Mouse (Mus musculus) kidney, postnatal 4 days (tissue): ENCODE measurements around the gene Tmem54.

Source experiments
- DNase-seq, 2 experiments: peaks; one replicate each; pipeline ENCODE4 v3.0.0; 2021; ENCODE audit warnings: mixed read lengths in 2 of 2

Gene Tmem54

DNA sequence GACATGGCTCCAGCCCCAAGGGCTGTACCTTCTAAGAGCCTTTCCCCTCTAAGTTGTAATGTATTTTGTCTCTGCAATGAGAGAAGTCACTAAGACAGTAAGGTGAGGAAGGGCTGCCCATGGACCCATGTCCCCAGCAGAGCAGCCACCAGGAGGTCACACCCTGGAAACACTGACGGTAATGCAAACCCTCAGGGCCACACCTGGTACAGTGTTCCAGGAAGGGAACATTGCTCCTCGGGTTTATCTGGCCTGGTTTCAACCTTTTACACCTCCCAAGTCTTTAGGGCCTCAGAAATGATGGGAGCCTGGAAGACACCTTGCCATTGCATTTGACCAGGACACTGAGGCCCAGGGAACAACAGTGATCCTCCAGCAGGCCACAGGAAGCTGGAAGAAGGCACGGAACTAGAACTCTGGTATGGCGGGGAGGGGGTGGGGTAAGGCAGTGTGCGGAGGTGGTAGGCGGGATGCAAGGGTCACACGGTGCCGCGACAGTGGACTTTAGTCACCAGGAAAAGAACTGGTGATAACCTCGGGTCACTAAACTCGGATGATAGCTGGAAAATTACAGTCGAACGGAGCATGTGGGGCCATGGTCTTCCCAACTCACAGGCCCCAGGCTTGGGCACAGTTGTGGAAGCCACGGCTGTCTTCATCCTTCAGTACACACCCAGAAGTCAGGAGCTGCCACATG, 3.1 kb upstream of the Tmem54 start:
- DNase-seq, result no peak

DNA sequence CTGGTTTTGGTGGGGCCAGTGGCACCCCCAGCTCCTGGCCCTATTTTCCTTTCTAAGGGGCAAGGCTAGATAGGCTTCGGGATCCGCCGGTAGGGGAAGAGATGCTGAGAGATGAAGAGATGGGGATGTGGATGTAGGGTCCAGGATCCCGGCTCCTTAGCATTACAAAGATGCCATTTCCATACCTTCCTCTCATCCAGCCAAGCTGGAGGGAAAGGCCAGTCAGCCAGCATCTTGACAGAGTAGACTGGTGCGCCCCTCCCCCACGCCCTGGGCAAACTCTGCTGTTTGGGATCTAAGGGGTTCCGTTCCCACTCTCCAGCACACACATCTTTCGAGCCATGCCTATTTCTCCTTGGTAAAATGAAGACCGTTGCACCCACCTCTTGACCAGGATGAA, 725 bp downstream of the Tmem54 start:
- peak in 1 of 2 experiments; percentile 40 for DNase-seq

DNA sequence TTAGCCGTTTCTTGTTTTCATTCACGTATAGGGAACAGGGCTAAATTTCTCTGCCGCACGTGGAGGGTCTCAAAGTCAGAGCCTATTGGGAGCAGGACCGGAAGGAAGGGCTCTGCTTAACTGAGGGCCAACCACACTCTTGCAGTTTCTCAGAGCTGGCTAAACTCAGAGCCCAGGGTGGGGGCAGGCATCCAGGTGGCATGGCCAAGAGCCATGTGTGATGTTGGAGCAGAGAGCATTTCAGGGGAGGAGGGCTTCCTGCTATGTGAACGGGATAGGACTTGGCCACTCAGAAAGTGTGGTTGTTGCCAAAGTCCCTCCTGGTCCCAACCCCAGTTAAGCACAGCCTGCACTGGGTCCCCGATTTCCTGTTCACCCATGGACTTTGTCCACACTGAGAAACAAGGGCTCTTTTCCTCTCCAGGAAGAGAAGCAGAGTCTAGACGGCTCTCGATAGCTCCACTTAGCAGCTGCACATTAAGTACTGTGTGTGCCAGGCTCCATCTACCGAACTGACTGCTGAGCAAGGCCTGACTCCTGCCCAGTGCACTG, 2.1 kb downstream of the Tmem54 start:
- no peak for DNase-seq

DNA sequence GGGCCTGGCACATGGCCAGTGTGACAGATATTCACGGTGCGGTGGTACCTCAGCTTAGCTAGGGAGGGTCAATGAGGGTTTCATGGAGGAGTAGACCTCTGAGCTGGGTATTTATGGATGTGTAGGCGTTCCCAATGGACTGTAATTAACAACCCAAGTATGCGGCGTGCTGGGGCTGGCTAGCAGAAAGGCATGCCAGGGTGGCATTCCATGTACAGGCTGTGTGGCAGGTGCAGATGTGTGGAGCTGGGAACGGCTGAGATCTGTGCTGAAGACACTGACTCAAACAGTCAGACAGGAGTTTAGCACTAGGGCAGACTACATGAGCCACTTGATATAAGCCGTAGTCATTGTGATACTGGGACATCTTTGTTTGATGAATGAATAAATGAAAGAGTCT, 3.3 kb downstream of the Tmem54 start:
- DNase-seq, result peak; percentile 40 to 65

DNA sequence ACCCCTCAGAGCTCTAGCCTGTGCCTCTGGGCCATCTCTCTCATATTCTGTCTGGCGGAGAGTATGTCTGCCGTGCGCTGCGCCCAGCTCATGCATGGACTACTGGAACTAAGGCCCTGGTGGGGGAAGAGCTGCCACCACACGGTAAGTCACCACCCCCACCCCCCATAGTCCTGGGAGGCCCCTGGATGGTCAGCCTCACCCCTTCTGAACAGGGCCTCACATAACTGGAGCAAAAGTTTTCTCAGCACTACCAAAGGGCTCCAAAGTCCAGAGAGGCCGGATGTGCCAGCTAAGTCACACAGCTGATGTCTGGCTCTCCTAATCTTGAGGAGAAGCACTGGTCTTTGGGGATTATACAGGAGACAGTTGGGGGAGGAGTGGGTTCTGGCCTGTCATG, 5.5 kb downstream of the Tmem54 start:
- DNase-seq, result no peak

DNA sequence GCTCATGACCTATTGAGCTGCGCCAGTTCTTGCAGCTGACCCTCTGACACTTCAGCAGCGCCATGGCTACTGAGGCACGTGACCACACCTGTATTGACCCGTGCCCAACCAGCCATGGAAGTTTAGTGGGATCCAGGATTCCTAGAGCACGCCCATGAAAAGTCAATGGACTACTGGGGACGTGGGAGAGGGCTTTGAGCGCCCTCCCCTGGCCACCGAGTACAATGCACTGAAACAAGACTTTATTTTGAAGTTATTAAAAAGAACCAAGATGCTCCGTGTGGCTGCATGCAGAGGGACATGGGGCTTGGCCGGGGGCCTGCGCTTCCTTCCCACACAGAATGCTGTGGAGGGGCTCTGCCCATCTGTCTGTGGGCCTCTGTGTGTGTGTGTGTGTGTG, 6.0 kb downstream of the Tmem54 start:
- peak; percentile 44 to 64 for DNase-seq

DNA sequence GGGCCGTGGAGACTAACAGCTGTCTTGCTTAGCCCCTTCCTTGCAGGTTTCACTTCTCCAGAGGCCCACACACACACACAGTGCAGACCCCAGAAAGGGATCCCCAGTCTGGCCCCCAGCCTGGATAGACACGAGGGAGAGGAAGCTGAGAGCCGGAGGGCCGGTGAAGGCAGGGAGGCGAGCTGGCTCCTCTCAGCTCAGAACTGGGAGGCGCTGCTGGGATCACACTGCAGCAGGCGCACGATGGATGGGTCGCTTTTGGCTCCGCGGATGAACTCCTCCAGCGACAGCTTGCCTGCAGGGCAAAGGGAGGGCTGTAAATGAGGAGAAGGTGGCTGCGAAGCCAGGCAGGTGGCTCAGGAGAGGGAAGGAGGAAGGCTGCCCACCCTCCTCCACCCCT, 6.9 kb downstream of the Tmem54 start:
- peak in 1 of 2 experiments; percentile 40 for DNase-seq

DNA sequence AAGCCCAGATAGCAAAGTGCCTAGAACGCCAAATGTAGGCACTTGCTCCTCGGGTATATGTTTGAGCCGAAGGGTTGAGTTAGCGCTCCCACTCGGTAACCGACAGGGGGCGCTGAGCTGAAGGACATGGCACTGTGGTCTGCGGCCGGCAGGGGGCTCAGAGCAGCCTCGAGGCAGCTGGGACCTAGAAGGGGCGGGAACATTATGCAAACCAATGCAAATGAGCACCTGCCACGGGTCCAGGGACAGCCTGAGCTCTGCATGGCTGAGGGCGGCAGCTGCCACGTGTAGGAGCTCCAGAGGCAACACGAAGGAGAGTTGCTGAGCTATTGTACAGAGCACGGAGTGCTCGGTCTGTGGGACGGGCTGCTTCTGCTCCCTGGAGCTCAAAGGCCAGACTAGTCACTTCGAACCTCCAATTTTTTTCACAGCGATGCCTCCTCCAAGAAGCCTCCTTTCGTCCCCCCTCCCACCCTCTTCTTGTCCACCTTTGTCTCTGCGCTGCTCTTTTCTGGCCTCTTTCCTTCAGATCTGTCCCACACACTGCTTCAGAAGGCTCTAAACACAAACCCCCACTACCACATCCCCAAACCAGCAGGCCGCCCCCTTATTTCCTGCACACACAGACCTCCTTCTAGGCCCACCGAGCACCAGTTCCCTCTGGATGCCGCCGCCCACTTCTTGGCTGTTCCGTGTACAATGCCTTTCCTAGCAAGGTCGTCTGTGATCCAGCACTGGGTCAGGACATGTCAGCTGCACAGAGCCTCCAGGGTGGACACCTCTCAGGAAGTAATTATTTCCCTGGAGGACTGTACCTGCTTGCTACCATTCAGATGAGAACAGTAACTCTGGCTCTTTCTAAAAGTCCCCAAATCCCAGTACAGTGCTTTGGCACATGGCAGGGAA, 8.0 kb downstream of the Tmem54 start:
- peak; percentile 90 to 93 for DNase-seq

DNA sequence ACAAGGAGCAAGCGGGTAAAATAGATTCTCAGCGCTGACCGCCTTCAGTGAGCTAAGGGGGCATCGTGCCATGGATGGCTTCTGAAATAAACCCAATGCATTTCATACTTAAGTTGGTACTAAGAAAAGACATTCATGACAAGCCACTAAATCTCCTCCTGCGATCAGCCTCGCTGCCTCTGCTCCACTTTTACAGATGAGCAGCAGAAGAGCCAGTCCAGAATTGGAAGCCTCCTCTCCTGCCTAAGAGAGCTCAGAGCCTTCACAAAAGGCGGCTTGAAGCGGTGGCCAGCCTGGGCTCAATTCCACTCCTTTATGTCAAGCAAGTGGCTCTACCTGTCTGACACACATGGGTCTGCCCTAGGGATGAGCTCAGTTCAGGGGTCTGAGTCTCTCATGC, 11.4 kb downstream of the Tmem54 start:
- no peak for DNase-seq

DNA sequence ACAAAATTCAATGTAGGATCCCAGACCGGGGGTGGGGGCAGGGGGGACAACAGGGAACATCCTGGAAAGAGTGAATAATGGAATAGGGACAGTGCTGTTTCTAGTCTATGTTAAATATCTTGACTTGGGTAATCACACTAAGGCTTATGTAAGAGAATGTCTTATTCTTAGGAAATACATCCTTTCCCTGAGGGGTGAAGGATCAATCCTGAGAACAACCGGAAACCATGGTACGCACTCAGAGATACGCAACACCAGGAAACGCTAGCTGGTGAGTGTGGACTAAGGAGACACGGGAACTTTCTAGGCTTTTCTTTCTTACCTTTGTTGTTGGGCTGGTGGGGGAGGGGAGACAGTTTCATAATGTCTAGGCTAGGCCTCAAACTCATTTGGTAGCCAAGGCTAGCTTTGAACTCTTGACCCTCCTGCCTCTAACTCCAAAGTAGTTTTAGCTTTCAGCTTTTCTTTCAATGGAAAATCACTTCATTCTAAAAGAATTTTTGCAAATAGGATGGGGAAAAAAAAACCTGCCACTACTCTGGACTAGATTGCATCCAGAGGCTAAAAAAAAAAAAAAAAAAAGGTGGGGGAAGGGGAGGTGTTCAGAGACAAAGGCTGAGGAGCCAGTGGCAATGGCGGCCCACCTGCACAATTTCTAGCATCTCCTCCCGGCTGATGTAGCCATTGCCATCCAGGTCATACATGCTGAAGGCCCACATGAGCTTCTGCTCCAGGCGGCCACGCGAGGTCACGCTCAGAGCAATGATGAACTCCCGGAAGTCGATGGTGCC, 12.6 kb downstream of the Tmem54 start:
- DNase-seq, result no peak

DNA sequence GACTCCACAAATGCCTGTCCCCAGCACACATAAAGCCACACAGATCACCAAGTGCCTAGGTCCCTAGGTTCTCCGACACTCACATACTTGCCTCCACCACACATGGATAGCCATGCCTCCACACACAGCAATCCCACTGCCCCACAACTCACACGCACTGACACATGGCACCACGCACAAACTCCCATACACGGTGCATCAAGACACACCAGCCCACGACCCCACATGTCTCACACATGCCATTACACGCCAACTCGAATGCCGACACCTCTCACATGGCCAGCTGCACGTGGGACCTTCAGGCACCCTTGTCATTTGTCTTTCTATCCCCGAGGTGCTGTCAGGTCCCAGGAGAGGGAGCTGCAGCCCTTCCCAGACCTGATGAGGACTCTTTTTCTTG, 14.4 kb downstream of the Tmem54 start:
- no peak for DNase-seq

DNA sequence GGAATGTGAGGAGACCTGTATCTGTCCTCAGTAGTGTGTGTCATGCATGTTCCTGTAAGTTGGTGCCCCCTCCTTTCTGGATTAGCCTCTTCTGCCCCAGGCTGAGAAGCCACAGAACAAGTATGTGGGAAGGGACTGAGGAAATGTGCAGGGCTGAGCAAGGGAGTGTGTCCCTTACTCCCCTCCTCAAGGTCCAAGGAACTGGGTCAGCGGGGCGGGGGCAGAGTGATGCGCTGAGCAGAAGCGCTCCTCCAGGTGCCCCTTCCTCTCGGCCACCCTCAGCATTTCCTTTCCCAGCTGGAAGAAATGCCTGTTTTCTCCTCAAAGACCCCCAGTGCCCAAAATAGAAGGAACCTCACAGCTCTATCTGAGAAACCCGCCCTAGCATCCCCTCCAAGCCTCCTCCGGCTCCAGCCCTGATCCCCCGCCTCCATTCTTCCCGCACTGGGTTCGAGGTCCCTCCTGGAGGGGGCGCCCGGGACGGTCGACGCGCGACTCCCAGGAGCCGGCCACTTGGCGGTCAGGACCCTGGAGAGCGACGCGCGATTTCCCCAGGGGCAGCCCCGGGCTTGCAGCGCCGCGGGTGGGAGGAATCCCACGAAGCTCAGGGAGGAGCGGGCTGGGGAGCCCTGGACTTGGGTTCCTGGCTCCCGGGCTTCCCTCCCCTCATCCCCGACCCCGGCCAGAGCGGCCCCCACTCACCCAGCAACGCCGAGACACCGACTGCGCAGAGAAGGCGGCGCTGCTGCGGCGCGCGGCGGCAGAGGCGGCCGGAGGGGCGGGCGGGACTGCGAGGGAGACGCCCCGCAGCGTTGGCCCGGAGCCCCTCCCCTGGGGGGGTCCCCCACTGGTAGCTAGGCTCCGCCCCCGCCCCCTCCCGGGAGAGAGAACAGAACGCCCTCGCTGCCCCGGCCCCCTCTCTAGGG, 15.4 kb downstream of the Tmem54 start:
- DNase-seq, result peak; percentile 89 to 90

DNA sequence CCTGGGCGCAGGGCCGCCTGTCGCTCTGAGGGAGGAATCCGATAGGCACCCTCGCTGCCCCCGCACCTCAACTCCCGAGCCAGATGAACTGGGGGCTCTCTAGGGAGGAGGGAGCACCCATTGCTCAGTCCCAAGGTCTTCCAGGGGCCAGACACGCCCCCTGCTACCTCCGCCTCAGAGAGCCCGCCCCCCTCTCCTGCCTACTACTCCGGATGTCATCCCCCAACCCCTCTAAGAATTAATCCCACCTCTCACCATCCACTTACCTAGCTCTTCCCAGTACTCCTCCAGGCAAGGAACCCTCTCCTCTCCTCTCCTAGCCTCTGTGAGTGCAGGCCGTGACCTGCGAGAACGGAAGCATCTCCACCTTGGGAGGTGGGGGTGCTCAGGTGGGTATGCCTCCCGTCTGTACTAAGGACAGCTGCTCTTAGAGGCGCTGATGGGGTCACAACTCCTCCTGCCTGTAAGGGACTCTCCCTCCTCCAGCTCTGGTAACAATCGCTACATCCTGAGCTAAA, 16.3 kb downstream of the Tmem54 start, which contains the start of gene Hpca:
Hpca (minus strand) TSS at position 468 of the 518 bp plus-strand sequence.
- no peak for DNase-seq

DNA sequence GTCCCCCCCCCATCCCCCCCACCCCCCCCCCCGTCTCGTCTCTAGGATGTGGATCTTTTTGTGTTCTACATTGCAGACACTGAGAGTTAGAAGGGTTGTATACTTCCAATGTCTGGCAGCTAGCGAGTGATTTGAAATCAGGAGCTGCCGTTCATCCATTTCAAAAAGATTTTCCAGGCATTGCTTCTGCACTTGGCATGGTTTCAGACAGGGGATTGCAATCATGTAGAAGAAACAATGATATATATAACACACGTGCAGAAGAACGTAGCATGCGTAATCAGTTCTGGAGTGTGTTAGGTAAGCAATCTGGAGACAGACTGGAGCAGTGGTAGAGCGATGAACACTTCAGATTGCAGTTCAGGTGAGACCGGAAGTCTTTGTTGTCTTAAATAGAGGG, 16.8 kb downstream of the Tmem54 start:
- DNase-seq, result no peak

DNA sequence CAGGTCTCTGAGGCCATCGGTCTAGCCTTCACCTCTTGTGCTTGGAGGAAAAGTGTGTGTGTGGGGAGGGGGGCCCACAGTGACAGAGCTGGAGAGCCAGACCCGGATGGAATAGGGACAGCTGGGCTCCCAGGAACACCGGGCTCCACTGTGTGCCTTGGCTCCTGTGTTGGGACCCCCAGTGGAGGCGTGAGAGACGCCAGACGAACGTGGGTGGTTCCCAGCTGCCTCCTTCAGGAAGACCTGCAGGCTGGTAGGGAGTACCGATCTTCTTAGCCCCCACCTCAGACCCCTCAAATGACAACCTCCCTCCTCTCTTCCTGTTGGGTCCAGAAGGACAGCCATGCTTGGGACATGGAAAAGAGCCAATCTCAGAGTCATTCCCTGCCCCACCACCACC, 17.4 kb downstream of the Tmem54 start:
- no peak for DNase-seq

DNA sequence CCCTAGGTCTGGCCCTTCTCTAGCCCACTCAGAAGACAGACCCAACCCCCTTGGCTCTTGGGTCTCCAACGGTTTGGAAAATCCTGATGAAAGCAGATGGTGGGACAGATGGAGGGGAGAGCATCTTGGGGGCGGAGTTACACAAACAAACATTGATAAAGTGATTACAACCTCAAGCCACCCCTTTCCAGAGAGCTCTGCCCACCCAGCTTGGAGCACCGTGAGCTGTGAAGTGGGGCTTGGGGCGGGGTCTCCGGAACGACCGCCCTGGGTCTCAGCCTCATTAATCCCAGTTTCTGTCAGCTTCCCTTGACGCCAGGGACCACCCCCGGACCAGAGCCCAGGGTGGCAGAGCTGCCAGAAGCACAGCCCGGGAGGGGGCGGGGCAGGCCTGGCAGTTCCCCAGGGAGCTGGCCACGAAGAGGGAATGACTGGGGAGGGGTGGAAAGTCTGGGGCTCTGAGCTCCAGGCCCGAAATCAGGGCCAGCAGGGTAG, 19.4 kb downstream of the Tmem54 start:
- DNase-seq, result no peak

DNA sequence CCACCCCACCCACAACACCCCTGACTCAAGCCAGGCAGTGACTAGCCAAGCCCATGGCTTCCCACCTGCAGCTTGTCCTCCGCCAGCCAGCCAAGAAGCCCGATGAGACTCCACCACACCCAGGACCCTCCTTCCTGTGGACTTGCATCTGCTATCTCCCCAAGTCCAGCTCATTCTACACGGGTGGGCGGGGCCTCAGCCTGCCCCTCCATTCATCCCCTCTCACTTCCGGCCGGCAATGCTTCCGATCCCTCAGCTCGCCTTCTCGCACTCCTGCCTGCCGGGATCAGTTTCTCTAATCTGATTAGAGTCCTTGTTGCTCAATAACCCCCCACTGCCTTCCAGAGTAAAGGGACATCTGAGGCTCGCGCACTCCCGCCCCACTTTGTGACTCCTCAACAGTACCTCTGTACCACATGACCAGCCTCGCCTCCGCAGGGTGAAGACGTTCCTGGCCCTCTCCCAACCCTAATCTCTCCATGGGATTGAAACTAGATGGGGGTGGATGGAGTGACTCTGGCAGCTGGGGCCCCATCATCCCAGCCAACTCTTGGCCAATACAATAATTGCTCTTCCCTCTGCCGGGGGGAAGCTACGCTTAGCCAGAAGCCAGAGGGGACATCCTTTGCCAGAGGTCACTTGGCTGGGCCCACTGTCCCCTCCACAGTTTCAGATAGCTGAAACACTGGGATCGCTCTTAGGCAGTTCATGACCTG, 20.5 kb downstream of the Tmem54 start:
- peak in 1 of 2 experiments; percentile 49 for DNase-seq

DNA sequence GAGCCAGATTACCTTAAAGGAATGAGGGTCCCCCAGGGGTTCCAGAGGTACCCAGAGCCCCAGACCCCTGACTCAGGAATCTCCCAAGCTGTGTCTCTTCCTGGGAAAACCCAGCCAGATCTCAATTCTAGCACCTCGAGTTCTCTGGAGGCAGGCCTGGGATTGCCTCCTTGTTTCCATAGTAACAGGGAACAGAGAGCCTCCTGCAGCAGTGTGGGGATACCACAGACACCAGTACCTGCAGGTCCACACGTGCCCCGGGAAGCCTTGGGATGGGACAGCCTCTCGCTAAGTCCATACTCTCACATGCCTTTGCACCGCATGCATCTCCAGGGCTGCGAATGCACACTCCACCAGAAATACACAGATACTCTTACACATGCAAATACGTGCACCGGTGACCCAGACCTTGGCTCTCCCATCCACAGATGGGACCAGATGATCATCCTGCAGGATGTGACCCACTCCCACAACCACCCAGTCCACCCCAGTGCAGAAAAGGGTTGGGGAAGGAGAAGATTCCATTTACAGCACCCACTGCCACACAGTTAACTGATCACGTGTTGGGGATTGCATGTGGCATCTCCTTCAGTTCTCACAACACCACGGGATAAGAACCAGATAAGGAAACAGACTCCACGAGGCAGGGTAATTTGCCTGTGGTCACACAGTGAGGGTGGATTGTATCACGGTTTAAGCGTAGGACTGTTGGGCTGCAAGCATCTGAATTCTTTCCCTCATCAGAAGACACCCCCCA, 23.4 kb downstream of the Tmem54 start:
- DNase-seq, result no peak

DNA sequence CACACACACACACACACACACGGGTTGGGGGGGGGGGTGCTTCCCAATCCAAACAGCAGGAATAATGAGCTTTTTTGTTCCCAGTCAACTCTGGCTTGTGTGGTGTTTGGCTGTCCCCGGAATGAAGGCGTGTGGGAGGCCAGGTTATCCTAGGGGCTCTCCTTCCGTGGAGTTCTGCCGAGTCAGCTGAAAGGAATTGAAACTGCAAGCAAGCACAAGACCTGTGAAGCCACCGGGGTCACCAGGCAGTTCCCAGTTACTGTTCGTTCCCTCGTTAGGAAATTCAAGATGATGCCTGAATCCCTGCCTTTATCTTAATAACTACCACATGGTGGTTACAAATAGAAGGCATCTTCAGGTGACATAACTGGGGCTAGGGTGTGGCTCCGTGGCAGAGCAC, 24.0 kb downstream of the Tmem54 start:
- peak in 1 of 2 experiments; percentile 60 for DNase-seq

DNA sequence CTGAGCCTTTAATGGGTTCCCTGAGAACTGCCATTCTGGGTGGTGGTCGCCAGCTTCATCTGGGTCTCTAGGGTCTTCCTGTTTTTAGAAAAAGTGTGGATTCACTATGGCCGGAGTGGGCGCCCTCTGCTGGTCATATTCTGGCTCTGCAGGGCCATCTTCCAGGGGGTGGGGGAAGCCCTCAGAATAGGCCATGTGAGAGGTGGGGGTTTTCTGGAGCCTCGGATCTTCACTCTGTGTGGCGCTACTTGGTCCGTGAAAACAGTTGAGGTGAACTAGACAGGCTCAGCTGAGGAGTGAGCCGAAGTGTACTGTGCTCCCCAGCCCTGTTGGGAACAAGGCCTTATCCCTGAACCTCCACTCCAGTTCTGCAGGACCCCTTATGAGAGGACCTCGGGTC, 24.8 kb downstream of the Tmem54 start:
- peak; percentile 68 to 75 for DNase-seq
